23 mouse cellular contexts compared by ENCODE assay signal in the genomic region with DNA sequence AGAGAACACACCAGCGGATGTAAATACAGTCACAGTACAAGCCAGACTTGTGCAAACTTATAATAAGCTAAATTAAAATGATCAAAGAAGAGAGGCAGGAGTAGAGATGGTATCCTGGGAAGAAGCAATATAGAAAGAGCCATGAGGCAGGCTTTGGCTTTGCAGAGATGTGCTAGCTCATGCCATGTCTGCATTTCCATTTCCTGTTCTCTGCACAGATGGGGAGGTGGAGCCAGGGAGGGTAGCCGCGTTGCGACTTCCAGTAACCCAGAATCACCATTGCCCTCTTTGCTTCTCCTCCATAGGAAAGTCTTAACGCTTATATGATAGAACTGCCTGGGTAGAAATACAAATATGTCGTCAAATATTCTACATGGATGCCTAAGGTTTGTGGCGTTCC.
DNase-seq lines count a peak whose midpoint lies in the region; ATAC-seq lines count a peak whose summit lies in the region.
"Had no signal": no experiment of that assay in that cellular context is flagged by ENCODE, and none has a peak within 500 bp of the region (broad histone marks: within the 10 kb centered on the region; RNA-seq: fewer than 3 reads in every experiment).

No protein-coding gene starts in this region.

- ATAC-seq in common myeloid progenitor, adult 5-6 weeks (replicated peaks; ENCODE audit: low read depth, poor library complexity, severe bottlenecking) = peak; percentile 65
- no peak for ATAC-seq in forebrain, embryonic 15.5 days (replicated peaks)
- ATAC-seq: forebrain, embryonic 14.5 days; hindbrain, embryonic 16.5 days had no signal

- WGBS in forebrain, embryonic 15.5 days = 91% methylated on average over 7 of the region's 7 CpGs

- peak overlapping the region; percentile 57 for H3K4me3 ChIP-seq in megakaryocyte, embryonic 14.5 days (replicated peaks)
- H3K4me3 ChIP-seq in forebrain, embryonic 15.5 days = no peak overlapping the region
- H3K4me3 ChIP-seq: embryonic facial prominence, embryonic 12.5 days; heart, embryonic 10.5 days; heart, embryonic 15.5 days; kidney, embryonic 15.5 days; limb, embryonic 12.5 days; liver, embryonic 15.5 days; lung, embryonic 15.5 days had no signal

- no peak overlapping the region for H3K4me2 ChIP-seq in forebrain, embryonic 15.5 days (replicated peaks)
- H3K4me2 ChIP-seq: embryonic facial prominence, embryonic 12.5 days; heart, embryonic 15.5 days; kidney, embryonic 15.5 days; limb, embryonic 12.5 days; liver, embryonic 15.5 days; lung, embryonic 15.5 days had no signal

- no peak overlapping the region for H3K27ac ChIP-seq in forebrain, embryonic 15.5 days (replicated peaks)
- H3K27ac ChIP-seq: embryonic facial prominence, embryonic 12.5 days; heart, embryonic 10.5 days; heart, embryonic 15.5 days; kidney, embryonic 15.5 days; limb, embryonic 12.5 days; liver, embryonic 15.5 days; lung, embryonic 15.5 days had no signal

- DNase-seq in A20 (ENCODE audit: low read depth, low spot score) = peak; percentile 5
- DNase-seq in CD4-positive, CD25-positive, alpha-beta regulatory T cell, adult 2 months (ENCODE audit: low read depth, low spot score) = peak; percentile 37
- DNase-seq in spleen, postnatal 10 days (ENCODE audit: low spot score in 2 of 2) = no peak
- DNase-seq: adrenal gland, postnatal 36 days; cerebellum, adult 8-10 months; cerebellum, postnatal 25 days; embryo, embryonic 11 days; kidney, adult 18-20 months; kidney, postnatal 25 days; midbrain, embryonic 14.5 days; right cerebral cortex, postnatal 4 days had no signal

- H3K9ac ChIP-seq in forebrain, embryonic 15.5 days (replicated peaks) = no peak overlapping the region
- H3K9ac ChIP-seq: embryonic facial prominence, embryonic 12.5 days; heart, embryonic 15.5 days; kidney, embryonic 15.5 days; limb, embryonic 12.5 days; liver, embryonic 15.5 days; lung, embryonic 15.5 days had no signal

- H3K27me3 ChIP-seq in megakaryocyte, embryonic 14.5 days (replicated peaks) = no peaks in the 10 kb centered on the region
- no peaks in the 10 kb centered on the region for H3K27me3 ChIP-seq in forebrain, embryonic 15.5 days
- H3K27me3 ChIP-seq: embryonic facial prominence, embryonic 12.5 days; heart, embryonic 15.5 days; kidney, embryonic 15.5 days; limb, embryonic 12.5 days; liver, embryonic 15.5 days; lung, embryonic 15.5 days had no signal

- peaks cover 34% of the 10 kb centered on the region for H3K4me1 ChIP-seq in megakaryocyte, embryonic 14.5 days
- peaks cover 12% of the 10 kb centered on the region for H3K4me1 ChIP-seq in forebrain, embryonic 15.5 days
- H3K4me1 ChIP-seq: liver, embryonic 15.5 days had no signal

- peaks cover 25% of the 10 kb centered on the region for H3K36me3 ChIP-seq in megakaryocyte, embryonic 14.5 days (replicated peaks; ENCODE audit: low read length)
- no peaks in the 10 kb centered on the region for H3K36me3 ChIP-seq in forebrain, embryonic 15.5 days

- peaks cover 25% of the 10 kb centered on the region; the same call in 1 of the 2 replicates for H3K9me3 ChIP-seq in megakaryocyte, embryonic 14.5 days
- H3K9me3 ChIP-seq in forebrain, embryonic 15.5 days = no peaks in the 10 kb centered on the region
- H3K9me3 ChIP-seq: embryonic facial prominence, embryonic 12.5 days; heart, embryonic 10.5 days; heart, embryonic 15.5 days; kidney, embryonic 15.5 days; limb, embryonic 12.5 days; liver, embryonic 15.5 days; lung, embryonic 15.5 days had no signal

Comparison
In these comparisons a context has a peak if more than half of its experiments do, and no peak if none do; other contexts are left out.
1. DNase-seq: peak in A20 (single experiment) and CD4-positive, CD25-positive, alpha-beta regulatory T cell, adult 2 months (single experiment); none in spleen, postnatal 10 days (0 of 2).